Mouse (Mus musculus) left cerebral cortex, postnatal 4 days (tissue): ENCODE results near the gene Rnd3. TPM values are rescaled to one million over a fixed set of nuclear protein-coding genes. Genes with fewer than 3 reads are reported as not detected.

Source experiments
- DNase-seq: peaks from one replicate; pipeline ENCODE4 v3.0.0-alpha.2; 2022
- intact Hi-C: fragments of 180-260 bp; cut with DNase I; formaldehyde crosslinking; loops from one replicate; pipeline ENCODE4 v1.15.1; 2025
- total RNA-seq, 2 experiments: library from RNA; stranded (reverse); gene quantifications; 2 replicates each; pipeline ENCODE4 v1.2.3; 2021

The Rnd3 gene
- total RNA-seq, 2 experiments from 2014 or later, result 47.5 to 50.3 TPM

DNA sequence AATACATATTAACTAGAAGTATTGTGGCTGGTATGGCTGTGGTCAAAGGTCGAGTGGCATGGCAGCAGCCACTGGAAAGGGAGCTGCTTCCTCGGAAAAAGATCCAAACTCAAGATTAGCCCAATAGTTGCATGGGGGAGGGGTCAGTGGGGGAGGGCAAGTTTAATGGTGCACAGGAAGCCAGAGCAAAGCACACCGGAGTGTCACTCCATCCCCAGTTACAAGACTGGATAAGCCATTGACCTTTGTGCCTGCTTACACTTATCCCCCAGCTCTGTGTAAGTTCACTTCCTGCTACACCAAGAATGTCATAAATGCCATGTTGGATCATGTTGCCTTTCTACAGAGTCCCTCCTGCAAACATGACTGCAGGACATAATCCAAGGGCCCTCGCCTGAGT lies 11.2 kb downstream of the Rnd3 start:
- no peak for DNase-seq
- intact Hi-C loops, result no loop called here

DNA sequence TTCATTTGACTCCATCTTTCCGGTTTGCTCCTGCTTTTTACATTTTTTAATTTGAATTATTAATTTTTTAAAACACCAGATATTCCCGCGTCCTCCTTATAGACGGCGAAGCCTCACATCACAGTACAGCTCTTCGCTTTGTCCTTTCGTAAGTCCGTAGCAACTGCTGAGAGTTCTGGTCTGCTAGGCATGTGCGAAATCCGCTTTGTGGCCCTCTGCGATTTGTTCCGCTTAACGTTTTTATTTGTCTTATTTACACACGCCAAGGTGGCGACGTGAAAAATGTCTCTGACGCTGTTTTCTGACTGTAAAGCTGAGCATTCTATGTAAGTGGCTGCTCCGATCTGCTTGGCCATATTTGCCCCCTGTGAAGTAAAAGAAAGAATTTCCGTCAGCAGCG lies 16.7 kb downstream of the Rnd3 start:
- DNase-seq, result no peak
- intact Hi-C loops, result no loop called here

- intact Hi-C loops, result no loop called here
- no peak for DNase-seq
Observed at GRCm38 (mm10) chr2:51128090-51128489, 20.8 kb downstream of the Rnd3 start.

- DNase-seq, result peak; percentile 82
Observed at GRCm38 (mm10) chr2:51110271-51110670, 38.6 kb downstream of the Rnd3 start.

GRCm38 (mm10) chr2:51108631-51109030 lies 40.3 kb downstream of the Rnd3 start:
- intact Hi-C loops, result no loop called here
- DNase-seq, result no peak

More at GRCm38 (mm10) chr2:51110271-51110670, 38.6 kb downstream of the Rnd3 start:
- intact Hi-C loops, result no loop called here

DNA sequence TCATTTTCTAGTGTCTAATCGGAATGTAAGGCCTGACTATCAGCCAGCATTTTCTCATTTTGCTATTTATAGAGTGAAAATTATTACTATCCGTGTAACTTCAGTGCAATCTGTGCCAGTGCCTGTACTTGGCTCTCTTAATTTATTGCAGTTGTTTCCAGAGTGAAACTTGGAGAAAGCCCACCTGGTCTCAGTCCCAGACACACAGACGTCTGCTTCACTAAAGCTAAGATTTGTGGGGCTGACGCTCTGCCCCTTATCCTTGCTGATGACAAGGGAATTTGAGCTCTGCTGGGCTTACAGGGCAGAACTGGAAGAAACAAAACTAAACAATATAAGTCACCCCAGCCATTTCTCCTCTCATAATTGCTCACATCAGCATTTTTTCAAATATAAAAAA lies 47.7 kb downstream of the Rnd3 start:
- intact Hi-C loops, result no loop called here
- DNase-seq, result no peak

DNA sequence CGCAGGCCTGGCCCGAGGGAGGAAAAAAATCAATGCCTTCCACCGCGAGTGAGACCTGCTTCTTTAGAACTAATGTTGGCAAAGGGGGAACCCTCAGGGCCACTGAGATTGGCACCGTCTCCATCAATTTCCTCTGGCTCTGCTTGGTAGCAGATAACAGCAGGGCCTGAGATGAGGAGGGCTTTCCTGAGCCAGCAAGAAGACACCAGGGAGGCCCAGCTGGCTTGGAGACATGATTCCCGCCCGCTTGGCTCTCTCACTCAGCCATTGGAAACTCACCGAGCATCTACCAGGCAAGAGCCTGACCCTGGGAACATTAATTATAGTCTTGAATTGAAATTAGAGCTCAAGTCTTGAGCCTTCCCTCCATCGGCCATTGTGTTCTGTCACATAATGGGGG lies 48.9 kb downstream of the Rnd3 start:
- intact Hi-C loops, result no loop called here
- peak; percentile 83 for DNase-seq

DNA sequence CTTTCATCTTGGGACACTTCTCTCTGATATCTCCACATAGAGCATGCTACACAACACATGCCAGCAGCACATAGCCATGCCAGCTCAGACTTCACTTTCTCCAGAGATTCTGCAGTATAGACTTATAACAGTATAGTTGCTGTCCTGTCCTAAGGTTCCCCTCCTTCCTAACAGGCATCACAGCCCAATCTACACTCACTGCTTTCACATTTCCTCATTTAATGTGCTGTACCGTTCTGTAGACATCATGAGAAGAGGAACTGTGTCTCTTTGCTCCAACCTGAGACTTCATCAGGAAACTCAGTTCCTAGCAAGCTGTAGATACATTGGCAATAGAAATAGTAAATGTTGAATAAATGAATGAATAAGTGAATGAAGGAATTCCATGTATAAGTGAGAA lies 49.7 kb downstream of the Rnd3 start:
- intact Hi-C loops, result no loop called here
- DNase-seq, result no peak

DNA sequence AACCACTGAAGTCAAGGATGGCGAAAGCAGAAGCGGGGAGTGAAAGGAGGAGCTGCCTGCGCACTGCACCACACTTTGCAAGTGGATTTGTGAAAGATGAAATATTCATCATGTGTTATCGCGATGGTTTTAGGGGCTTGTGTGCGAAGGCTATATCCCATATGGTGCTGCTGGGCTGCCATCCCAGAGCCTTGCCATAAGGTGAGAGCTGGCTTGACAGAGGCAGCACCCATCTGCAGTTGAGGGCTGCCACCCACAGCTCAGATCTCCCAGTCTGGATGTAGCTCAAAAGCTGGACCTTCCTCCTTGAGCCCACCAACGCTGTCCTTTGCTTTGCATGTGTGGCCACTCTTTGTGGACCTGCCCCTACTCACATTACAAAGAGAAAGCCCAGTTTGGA lies 58.2 kb downstream of the Rnd3 start:
- peak; percentile 85 for DNase-seq
- intact Hi-C loops, result no loop called here

DNA sequence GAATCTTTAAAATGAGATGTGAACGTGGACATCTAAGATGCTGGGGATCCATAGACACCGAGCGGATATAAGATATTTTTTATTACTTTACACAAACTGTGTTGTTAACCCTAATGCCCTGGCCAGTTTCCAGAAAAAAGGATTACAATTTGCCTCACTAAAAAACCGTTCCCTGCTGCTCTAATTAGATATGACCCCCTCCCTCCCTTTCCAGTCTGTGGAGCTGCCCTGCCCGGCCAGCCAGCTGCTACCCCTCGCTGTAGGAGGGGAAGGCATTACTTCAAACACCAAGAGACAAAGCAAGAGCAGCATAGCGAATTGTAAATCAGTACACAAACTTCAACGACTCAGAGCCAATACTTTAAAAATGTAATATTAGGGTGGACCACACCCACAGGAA lies 58.9 kb downstream of the Rnd3 start:
- intact Hi-C loops, result no loop called here
- DNase-seq, result peak; percentile 71

DNA sequence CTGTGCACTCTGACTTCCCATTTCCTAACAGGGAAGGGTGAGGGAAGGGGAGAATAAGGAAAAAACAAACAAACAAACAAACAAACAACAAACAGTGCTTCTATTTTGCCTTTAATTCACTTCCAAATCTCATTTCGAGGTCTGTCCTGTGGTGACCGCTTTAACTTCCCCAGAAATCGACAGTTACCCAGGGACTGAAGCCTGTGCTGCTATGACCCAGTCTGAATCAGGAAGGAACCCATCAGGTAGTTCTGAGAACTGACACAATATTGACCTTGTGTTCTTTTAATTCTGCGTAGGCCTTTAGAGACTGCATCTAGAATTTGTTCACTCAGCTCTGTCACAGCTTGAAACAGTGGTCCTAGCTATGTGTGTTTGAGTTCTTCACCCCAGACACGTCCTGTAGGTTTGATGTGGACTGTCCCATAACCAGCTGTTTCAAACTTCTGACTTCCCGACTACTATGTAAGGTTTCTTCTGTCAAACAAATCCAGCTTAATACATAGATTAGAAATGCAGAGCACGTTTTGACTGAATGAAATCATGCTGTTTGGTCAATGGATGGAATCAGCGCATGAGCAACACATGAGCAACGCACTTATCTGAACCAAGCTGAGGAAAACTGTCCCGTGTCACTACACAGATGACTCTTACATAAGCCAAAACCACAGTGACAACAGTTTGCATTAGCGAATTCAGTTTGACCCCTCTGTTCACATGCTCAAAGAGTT lies 59.9 kb downstream of the Rnd3 start:
- DNase-seq, result no peak
- intact Hi-C loops, result no loop called here

DNA sequence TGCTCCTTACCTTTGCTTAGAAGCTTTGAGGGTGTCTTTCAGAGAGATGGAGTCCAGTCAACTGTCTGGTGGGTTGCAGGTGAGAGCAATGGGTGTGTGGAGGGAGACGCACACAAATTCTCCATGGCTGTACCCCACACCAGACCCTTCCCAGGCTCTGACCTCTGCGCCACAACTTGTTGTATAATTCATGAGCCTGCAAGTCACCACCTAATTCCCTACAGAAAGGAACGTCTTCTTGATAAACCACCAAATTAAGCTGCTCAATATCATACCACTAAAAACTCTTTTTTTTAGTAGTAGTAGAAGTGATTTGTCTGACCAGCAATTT lies 60.8 kb downstream of the Rnd3 start:
- DNase-seq, result no peak
- intact Hi-C loops, result no loop called here

GRCm38 (mm10) chr2:51087307-51088122 lies 61.4 kb downstream of the Rnd3 start:
- DNase-seq, result peak; percentile 70
- intact Hi-C loops, result no loop called here

- no peak for DNase-seq
- intact Hi-C loops, result no loop called here
Observed at GRCm38 (mm10) chr2:51085155-51085554, 63.8 kb downstream of the Rnd3 start.

DNA sequence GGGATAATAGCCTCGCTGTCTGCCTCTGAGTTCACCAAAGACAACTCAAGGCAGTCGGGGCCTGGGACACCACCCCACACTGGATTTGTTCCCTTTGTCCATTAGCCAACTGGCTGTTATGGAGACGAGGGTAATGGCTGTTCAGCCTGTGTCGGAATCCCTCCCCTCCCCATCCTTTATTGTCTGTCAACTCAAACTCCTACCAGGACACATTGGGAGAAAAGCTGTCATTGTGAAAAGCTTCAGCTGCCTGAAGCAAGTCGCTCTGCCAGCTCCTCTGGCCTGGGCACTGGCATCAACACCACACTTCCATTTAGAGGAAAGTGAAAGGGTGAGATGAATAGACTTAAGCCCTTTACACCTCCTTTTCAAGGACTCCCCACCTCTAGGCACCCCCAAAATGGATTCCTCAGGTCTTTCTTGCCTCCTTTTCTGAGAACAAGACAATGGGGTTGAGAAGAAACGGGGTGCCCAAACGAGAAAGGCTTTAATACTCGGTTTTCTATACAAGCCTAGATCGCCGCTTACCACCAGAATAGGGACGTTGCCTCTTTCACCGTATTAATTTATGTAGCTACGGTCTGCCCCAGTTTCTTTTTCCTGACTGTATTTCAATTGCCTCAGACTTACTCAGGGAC lies 66.1 kb downstream of the Rnd3 start:
- peak; percentile 65 for DNase-seq
- intact Hi-C loops, result no loop called here
